Mouse (Mus musculus) hindbrain, embryonic 13.5 days (tissue): ENCODE data around the gene Mrps18b. TPM values are rescaled to one million over a fixed set of nuclear protein-coding genes. Genes with fewer than 3 reads are reported as not detected.

Experiments used
- ATAC-seq: fragments of 200-750 bp; cut with Nextera tagmentation; 2 replicates; pipeline ENCODE4 v1.8.0; 2017; ENCODE audit warnings: moderate TSS enrichment; ENCODE audit not compliant: low FRiP score
- H3K27ac ChIP-seq: fragments of 300-500 bp; sonication (generic); 2 replicates; pipeline ENCODE4 v1.5.1; 2015; ENCODE audit warnings: inconsistent platforms, mild to moderate bottlenecking, moderate library complexity
- H3K27me3 ChIP-seq: fragments of 300-500 bp; sonication (generic); 2 replicates; pipeline ENCODE4 v1.6.1; 2015; ENCODE audit warnings: mild to moderate bottlenecking, inconsistent platforms
- H3K36me3 ChIP-seq: fragments of 300-500 bp; sonication (generic); 2 replicates; pipeline ENCODE4 v1.6.1; 2015; ENCODE audit warnings: mild to moderate bottlenecking, inconsistent platforms
- H3K4me1 ChIP-seq: fragments of 300-500 bp; sonication (generic); replicated peaks from 2 replicates; pipeline ENCODE4 v1.6.1; 2015; ENCODE audit warnings: inconsistent platforms
- H3K4me2 ChIP-seq: fragments of 300-500 bp; sonication (generic); 2 replicates; pipeline ENCODE4 v1.6.1; 2015; ENCODE audit warnings: inconsistent platforms, mild to moderate bottlenecking, moderate library complexity
- H3K4me3 ChIP-seq: fragments of 300-500 bp; sonication (generic); 2 replicates; pipeline ENCODE4 v1.5.1; 2015; ENCODE audit warnings: mild to moderate bottlenecking, inconsistent platforms
- H3K9ac ChIP-seq: fragments of 300-500 bp; sonication (generic); 2 replicates; pipeline ENCODE4 v1.6.1; 2015; ENCODE audit warnings: mild to moderate bottlenecking, inconsistent platforms
- H3K9me3 ChIP-seq: fragments of 300-500 bp; sonication (generic); 2 replicates; pipeline ENCODE4 v1.6.1; 2016; ENCODE audit warnings: inconsistent platforms
- WGBS: fragments of 180-500 bp; shearing (Covaris S2); methylation state at CpG from one replicate; pipeline ENCODE4 v1.1.7; 2015; 5-methylcytosine and 5-hydroxymethylcytosine counted together
- polyA plus RNA-seq: library from polyadenylated mRNA; unstranded; fragments of >200 nt; fragmentation: Nextera tagmentation; extraction: Ambion mirVana; gene quantifications from 2 replicates; pipeline ENCODE4 v1.2.1, GENCODE M21; 2015

The Mrps18b gene
- polyA plus RNA-seq, 1 experiment from 2014 or later = 46.8 TPM

- Histone ChIP-seq H3K4me2 (peak overlapping the region; percentile 100), H3K9ac (peak overlapping the region; percentile 94), H3K9me3 (no peaks in the 10 kb centered on the region), H3K36me3 (peaks cover 18% of the 10 kb centered on the region), H3K4me3 (peak overlapping the region; percentile 67), H3K4me1 (peaks cover 82% of the 10 kb centered on the region), H3K27me3 (no peaks in the 10 kb centered on the region), H3K27ac (peak overlapping the region; percentile 98)
- WGBS = 3% methylated on average over 7 of the region's 7 CpGs
- ATAC-seq = no peak
These were observed 47.2 kb downstream of the Mrps18b start for GRCm38 (mm10) chr17:35868961-35869345.

GRCm38 (mm10) chr17:35868165-35868820, 47.9 kb downstream of the Mrps18b start:
- no peaks in the 10 kb centered on the region for H3K9me3 ChIP-seq
- peaks cover 15% of the 10 kb centered on the region for H3K36me3 ChIP-seq
- 30% methylated on average over 16 of the region's 17 CpGs for WGBS
- no peak for ATAC-seq
- H3K4me2 ChIP-seq = peak overlapping the region; percentile 100
- H3K4me3 ChIP-seq = peak overlapping the region; percentile 67
- H3K27ac ChIP-seq = peak overlapping the region; percentile 98
- H3K9ac ChIP-seq = peak overlapping the region; percentile 94
- H3K27me3 ChIP-seq = no peaks in the 10 kb centered on the region
- H3K4me1 ChIP-seq = peaks cover 76% of the 10 kb centered on the region

- Histone ChIP-seq H3K4me2 (peak overlapping the region; percentile 100), H3K4me3 (peak overlapping the region; percentile 67), H3K27ac (peak overlapping the region; percentile 98), H3K27me3 (no peaks in the 10 kb centered on the region), H3K9ac (peak overlapping the region; percentile 94), H3K4me1 (peaks cover 65% of the 10 kb centered on the region), H3K36me3 (peaks cover 9% of the 10 kb centered on the region), H3K9me3 (no peaks in the 10 kb centered on the region)
- WGBS = 10% methylated on average over 26 of the region's 26 CpGs
- ATAC-seq = no peak; the same call in 1 of the 2 replicates
These were observed 49.0 kb downstream of the Mrps18b start for GRCm38 (mm10) chr17:35866911-35867890.

- Histone ChIP-seq H3K4me2 (peak overlapping the region; percentile 100), H3K27me3 (no peaks in the 10 kb centered on the region), H3K4me1 (peaks cover 64% of the 10 kb centered on the region), H3K9me3 (no peaks in the 10 kb centered on the region), H3K36me3 (peaks cover 8% of the 10 kb centered on the region), H3K27ac (peak overlapping the region; percentile 98), H3K9ac (peak overlapping the region; percentile 94), H3K4me3 (peak overlapping the region; percentile 67)
- WGBS = 1% methylated on average over 37 of the region's 38 CpGs
- peak; percentile 24 for ATAC-seq
These were observed 49.8 kb downstream of the Mrps18b start for GRCm38 (mm10) chr17:35866281-35866831.

- ATAC-seq = peak; percentile 68
- peaks cover 60% of the 10 kb centered on the region for H3K4me1 ChIP-seq
These were observed 50.5 kb downstream of the Mrps18b start, which contains the start of gene Ppp1r18 for GRCm38 (mm10) chr17:35865481-35866280. Ppp1r18 (plus strand) TSS chr17:35865593.

GRCm38 (mm10) chr17:35864832-35865353, 51.3 kb downstream of the Mrps18b start:
- 25% methylated on average over 10 of the region's 10 CpGs for WGBS

More at GRCm38 (mm10) chr17:35865481-35866280, 50.5 kb downstream of the Mrps18b start, which contains the start of gene Ppp1r18:
- no peaks in the 10 kb centered on the region for H3K27me3 ChIP-seq
- no peaks in the 10 kb centered on the region for H3K9me3 ChIP-seq
- H3K36me3 ChIP-seq = peaks cover 4% of the 10 kb centered on the region
- WGBS = under 1% methylated on average over 45 of the region's 48 CpGs
- H3K27ac ChIP-seq = peak within 1 kb of the TSS; percentile 98
- H3K4me2 ChIP-seq = peak within 1 kb of the TSS; percentile 100
- H3K4me3 ChIP-seq = peak within 1 kb of the TSS; percentile 67
- H3K9ac ChIP-seq = peak within 1 kb of the TSS; percentile 94

GRCm38 (mm10) chr17:35861198-35861857, 54.9 kb downstream of the Mrps18b start, which contains the start of gene Nrm:
Nrm (plus strand) TSS chr17:35861318.
- WGBS = under 1% methylated on average over 47 of the region's 47 CpGs

More at GRCm38 (mm10) chr17:35864832-35865353, 51.3 kb downstream of the Mrps18b start:
- H3K9ac ChIP-seq = peak overlapping the region; percentile 94
- H3K4me3 ChIP-seq = peak overlapping the region; percentile 67
- H3K27ac ChIP-seq = peak overlapping the region; percentile 98
- no peak for ATAC-seq
- H3K9me3 ChIP-seq = no peaks in the 10 kb centered on the region
- H3K27me3 ChIP-seq = no peaks in the 10 kb centered on the region
- H3K4me1 ChIP-seq = peaks cover 56% of the 10 kb centered on the region
- H3K4me2 ChIP-seq = peak overlapping the region; percentile 100
- no peaks in the 10 kb centered on the region for H3K36me3 ChIP-seq

GRCm38 (mm10) chr17:35860831-35861197, 55.4 kb downstream of the Mrps18b start:
- Histone ChIP-seq H3K4me1 (peaks cover 26% of the 10 kb centered on the region), H3K4me2 (peak overlapping the region; percentile 63), H3K36me3 (peaks cover 19% of the 10 kb centered on the region), H3K27me3 (no peaks in the 10 kb centered on the region), H3K4me3 (peak overlapping the region; percentile 73), H3K27ac (peak overlapping the region; percentile 98), H3K9me3 (no peaks in the 10 kb centered on the region), H3K9ac (peak overlapping the region; percentile 82)
- 5% methylated on average over 12 of the region's 12 CpGs for WGBS
- ATAC-seq = peak; percentile 4; the same call in 1 of the 2 replicates

More at GRCm38 (mm10) chr17:35861198-35861857, 54.9 kb downstream of the Mrps18b start, which contains the start of gene Nrm:
- H3K4me3 ChIP-seq = peak within 1 kb of the TSS; percentile 73
- peak within 1 kb of the TSS; percentile 98 for H3K27ac ChIP-seq
- H3K9me3 ChIP-seq = no peaks in the 10 kb centered on the region
- peak within 1 kb of the TSS; percentile 82 for H3K9ac ChIP-seq
- peaks cover 26% of the 10 kb centered on the region for H3K4me1 ChIP-seq
- peak; percentile 91 for ATAC-seq
- peaks cover 19% of the 10 kb centered on the region for H3K36me3 ChIP-seq
- peak within 1 kb of the TSS; percentile 63 for H3K4me2 ChIP-seq
- no peaks in the 10 kb centered on the region for H3K27me3 ChIP-seq
